Mouse (Mus musculus): ENCODE results near the gene Fam49a.

GRCm38 (mm10) chr12:12230031-12230557 is 31.8 kb upstream of the Fam49a start:
- TF ChIP-seq GATA1 (IDR thresholded peaks at IDR 0.05; ENCODE audit: borderline replicate concordance, low read length), result no peak
- TF ChIP-seq FLI1 (IDR thresholded peaks at IDR 0.05; ENCODE audit: low read length), result no peak

Data from megakaryocyte, embryonic 14.5 days (primary cell).